Mouse (Mus musculus) CH12.LX (cell line): ENCODE data around the gene Rgl1. TPM values are rescaled to one million over a fixed set of nuclear protein-coding genes. Genes with fewer than 3 reads are reported as not detected.
A peak's percentile ranks its signal among the peaks of the same experiment; 100 is the strongest.

Experiments
- DNase-seq: peaks from one replicate; pipeline ENCODE4 v3.0.0-alpha.2; 2013; ENCODE audit errors: extremely low read depth
- H3K27ac ChIP-seq: 2 replicates; pipeline ENCODE4 v1.5.1; 2012; ENCODE audit warnings: low read depth, mild to moderate bottlenecking, control low read depth, moderate library complexity; ENCODE audit not compliant: insufficient read depth
- H3K27me3 ChIP-seq: replicated peaks from 2 replicates; pipeline ENCODE3; 2012; ENCODE audit warnings: inconsistent platforms
- H3K36me3 ChIP-seq, 2 experiments: replicated peaks in 1 of 2; 2 replicates each; pipeline versions ENCODE3 to v1.6.1; 2012; ENCODE audit warnings: inconsistent platforms in 1 of 2, low read length in 1 of 2, mild to moderate bottlenecking in 1 of 2, mixed read lengths in 1 of 2, moderate library complexity in 1 of 2; ENCODE audit not compliant: control insufficient read depth in 1 of 2, insufficient read depth in 1 of 2
- H3K4me1 ChIP-seq, 2 experiments: 2 replicates each; pipeline ENCODE4 v1.6.1; 2012; ENCODE audit warnings: inconsistent platforms in 1 of 2, moderate library complexity in 1 of 2; ENCODE audit not compliant: insufficient read depth in 2 of 2, control insufficient read depth in 1 of 2
- H3K4me2 ChIP-seq: 2 replicates; pipeline ENCODE4 v1.6.1; 2012; ENCODE audit warnings: low read depth, mild to moderate bottlenecking, control low read depth; ENCODE audit not compliant: poor library complexity, insufficient read depth, severe bottlenecking
- H3K4me3 ChIP-seq, 3 experiments: fragments of 150-350 bp in 1 of 3; sonication (generic) in 1 of 3; replicated peaks in 1 of 3; 2 replicates each; pipeline versions ENCODE3 to v1.5.1; 2011 to 2012; ENCODE audit warnings: low read depth in 2 of 3, low read length in 2 of 3, mild to moderate bottlenecking in 2 of 3, moderate library complexity in 2 of 3, control low read depth in 1 of 3, improper control_type of control experiment in 1 of 3, inconsistent platforms in 1 of 3, mixed read lengths in 1 of 3; ENCODE audit not compliant: poor library complexity in 1 of 3
- H3K79me2 ChIP-seq: replicated peaks from 2 replicates; pipeline ENCODE4 v1.6.1; 2012; ENCODE audit warnings: mild to moderate bottlenecking, moderate library complexity; ENCODE audit not compliant: control insufficient read depth, poor library complexity, insufficient read depth, severe bottlenecking; ENCODE audit errors: extremely low read depth
- H3K9ac ChIP-seq: 2 replicates; pipeline ENCODE4 v1.6.1; 2012; ENCODE audit warnings: low read depth, mild to moderate bottlenecking, control low read depth, moderate library complexity; ENCODE audit not compliant: insufficient read depth
- H3K9me3 ChIP-seq: replicated peaks from 2 replicates; pipeline ENCODE3; 2012; ENCODE audit warnings: low read length, inconsistent platforms, mixed read lengths
- BHLHE40 ChIP-seq: IDR thresholded peaks from 2 replicates; pipeline ENCODE4 v1.6.1; 2011; ENCODE audit warnings: mild to moderate bottlenecking, low read depth, low read length, improper control_type of control experiment
- CHD1 ChIP-seq: IDR thresholded peaks from 2 replicates; pipeline ENCODE4 v1.6.1; 2012; ENCODE audit warnings: low read depth, low read length, improper control_type of control experiment, inconsistent platforms
- CHD2 ChIP-seq: IDR thresholded peaks from 2 replicates; pipeline ENCODE4 v1.6.1; 2011; ENCODE audit warnings: low read length, improper control_type of control experiment
- CTCF ChIP-seq, 2 experiments: IDR thresholded peaks in 1 of 2; conservative IDR thresholded peaks in 1 of 2; 2 replicates each; pipeline ENCODE4 v1.5.1; 2011 to 2012; ENCODE audit warnings: low read depth in 2 of 2, low read length in 2 of 2, improper control_type of control experiment in 1 of 2, inconsistent platforms in 1 of 2, mild to moderate bottlenecking in 1 of 2, moderate library complexity in 1 of 2
- E2F4 ChIP-seq: IDR thresholded peaks from 2 replicates; pipeline ENCODE4 v1.6.1; 2011; ENCODE audit warnings: low read depth, low read length, improper control_type of control experiment; ENCODE audit not compliant: insufficient replicate concordance
- ELF1 ChIP-seq: IDR thresholded peaks from 2 replicates; pipeline ENCODE4 v1.6.1; 2014; ENCODE audit warnings: low read depth, mild to moderate bottlenecking, inconsistent platforms, low read length, improper control_type of control experiment
- EP300 ChIP-seq: IDR thresholded peaks from 2 replicates; pipeline ENCODE4 v1.6.1; 2011; ENCODE audit warnings: low read length, improper control_type of control experiment
- ETS1 ChIP-seq: conservative IDR thresholded peaks from 2 replicates; pipeline ENCODE4 v1.6.1; 2012; ENCODE audit warnings: low read depth, mild to moderate bottlenecking, inconsistent platforms, low read length, improper control_type of control experiment, moderate library complexity
- IRF4 ChIP-seq: IDR thresholded peaks from 2 replicates; pipeline ENCODE4 v1.6.1; 2014; ENCODE audit warnings: low read depth, mild to moderate bottlenecking, inconsistent platforms, low read length, improper control_type of control experiment
- JUND ChIP-seq: conservative IDR thresholded peaks from 2 replicates; pipeline ENCODE4 v1.6.1; 2011; ENCODE audit warnings: low read depth, low read length, improper control_type of control experiment
- MAFK ChIP-seq: IDR thresholded peaks from 2 replicates; pipeline ENCODE4 v1.6.1; 2011; ENCODE audit warnings: low read length, improper control_type of control experiment; ENCODE audit not compliant: insufficient replicate concordance
- MAX ChIP-seq: IDR thresholded peaks from 2 replicates; pipeline ENCODE4 v1.6.1; 2011; ENCODE audit warnings: low read length, improper control_type of control experiment
- MAZ ChIP-seq: IDR thresholded peaks from 2 replicates; pipeline ENCODE4 v1.6.1; 2012; ENCODE audit warnings: low read depth, mild to moderate bottlenecking, inconsistent platforms, low read length, improper control_type of control experiment, moderate library complexity
- MEF2A ChIP-seq: IDR thresholded peaks from 2 replicates; pipeline ENCODE4 v1.6.1; 2014; ENCODE audit warnings: low read depth, mild to moderate bottlenecking, inconsistent platforms, low read length, improper control_type of control experiment, borderline replicate concordance
- MXI1 ChIP-seq: IDR thresholded peaks from 2 replicates; pipeline ENCODE4 v1.6.1; 2011; ENCODE audit warnings: mild to moderate bottlenecking, low read depth, low read length, improper control_type of control experiment
- NELFE ChIP-seq: IDR thresholded peaks from 2 replicates; pipeline ENCODE4 v1.6.1; 2011; ENCODE audit warnings: low read depth, low read length, improper control_type of control experiment
- NRF1 ChIP-seq: IDR thresholded peaks from 2 replicates; pipeline ENCODE4 v1.6.1; 2014; ENCODE audit warnings: low read depth, mild to moderate bottlenecking, inconsistent platforms, low read length, improper control_type of control experiment, moderate library complexity
- PAX5 ChIP-seq: IDR thresholded peaks from 2 replicates; pipeline ENCODE4 v1.6.1; 2012; ENCODE audit warnings: low read length, inconsistent platforms, mixed read lengths
- POLR2A ChIP-seq: IDR thresholded peaks from 2 replicates; pipeline ENCODE4 v1.6.1; 2011; ENCODE audit warnings: low read depth, mild to moderate bottlenecking, improper control_type of control experiment, low read length
- RAD21 ChIP-seq: IDR thresholded peaks from 2 replicates; pipeline ENCODE4 v1.6.1; 2011; ENCODE audit warnings: low read depth, mild to moderate bottlenecking, low read length, improper control_type of control experiment, moderate library complexity
- RCOR1 ChIP-seq: conservative IDR thresholded peaks from 2 replicates; pipeline ENCODE4 v1.6.1; 2012; ENCODE audit warnings: low read depth, mild to moderate bottlenecking, inconsistent platforms, low read length, improper control_type of control experiment
- SIN3A ChIP-seq: IDR thresholded peaks from 2 replicates; pipeline ENCODE4 v1.6.1; 2012; ENCODE audit warnings: low read length, improper control_type of control experiment, inconsistent platforms
- SMC3 ChIP-seq: IDR thresholded peaks from 2 replicates; pipeline ENCODE4 v1.6.1; 2011; ENCODE audit warnings: low read depth, low read length, improper control_type of control experiment
- TBP ChIP-seq: conservative IDR thresholded peaks from 2 replicates; pipeline ENCODE4 v1.6.1; 2011; ENCODE audit warnings: low read depth, low read length, improper control_type of control experiment
- TCF12 ChIP-seq: IDR thresholded peaks from 2 replicates; pipeline ENCODE4 v1.6.1; 2014; ENCODE audit warnings: low read depth, mild to moderate bottlenecking, inconsistent platforms, low read length, improper control_type of control experiment
- UBTF ChIP-seq: IDR thresholded peaks from 2 replicates; pipeline ENCODE4 v1.6.1; 2012; ENCODE audit warnings: low read depth, mild to moderate bottlenecking, inconsistent platforms, low read length, improper control_type of control experiment, moderate library complexity
- USF1 ChIP-seq: IDR thresholded peaks from 2 replicates; pipeline ENCODE4 v1.6.1; 2014; ENCODE audit warnings: low read depth, mild to moderate bottlenecking, inconsistent platforms, low read length, improper control_type of control experiment
- USF2 ChIP-seq: conservative IDR thresholded peaks from 2 replicates; pipeline ENCODE4 v1.6.1; 2011; ENCODE audit warnings: low read depth, low read length, improper control_type of control experiment
- ZC3H11A ChIP-seq: IDR thresholded peaks from 2 replicates; pipeline ENCODE4 v1.6.1; 2012; ENCODE audit warnings: low read depth, mild to moderate bottlenecking, inconsistent platforms, low read length, improper control_type of control experiment
- ZKSCAN1 ChIP-seq: IDR thresholded peaks from 2 replicates; pipeline ENCODE4 v1.6.1; 2012; ENCODE audit warnings: low read depth, inconsistent platforms, low read length, improper control_type of control experiment, borderline replicate concordance
- dilution Hi-C: fragments of 300-500 bp; cut with MboI; formaldehyde crosslinking; loops from 2 replicates; pipeline ENCODE4 v1.14.3; 2020; ENCODE audit warnings: low sequenced_read_pairs; ENCODE audit not compliant: extremely low pct_unique_long_range_greater_than_20kb, extremely low pct_ligation_motif_present
- in situ Hi-C: fragments of 300-500 bp; cut with MboI; formaldehyde crosslinking; loops from 3 replicates; pipeline ENCODE4 v1.14.3; 2019; ENCODE audit warnings: low sequenced_read_pairs, low pct_ligation_motif_present, low pct_unique_long_range_greater_than_20kb, mixed read lengths
- polyA plus RNA-seq: library from polyadenylated mRNA; unstranded; fragments of >175 nt; gene quantifications from 2 replicates; pipeline ENCODE4 v1.2.1, GENCODE M21; 2012; ENCODE audit warnings: low read depth; ENCODE audit not compliant: insufficient read length
- total RNA-seq, 2 experiments: library from RNA; depleted of rRNA; stranded (reverse); fragments of 300-350 nt in 1 of 2; fragments of >200 nt in 1 of 2; gene quantifications; 2 replicates each; pipeline ENCODE4 v1.2.3; 2012 to 2014

Gene Rgl1
- total and polyA plus RNA-seq, 3 experiments: 0.25 to 1.7 (median 0.74) TPM

DNA sequence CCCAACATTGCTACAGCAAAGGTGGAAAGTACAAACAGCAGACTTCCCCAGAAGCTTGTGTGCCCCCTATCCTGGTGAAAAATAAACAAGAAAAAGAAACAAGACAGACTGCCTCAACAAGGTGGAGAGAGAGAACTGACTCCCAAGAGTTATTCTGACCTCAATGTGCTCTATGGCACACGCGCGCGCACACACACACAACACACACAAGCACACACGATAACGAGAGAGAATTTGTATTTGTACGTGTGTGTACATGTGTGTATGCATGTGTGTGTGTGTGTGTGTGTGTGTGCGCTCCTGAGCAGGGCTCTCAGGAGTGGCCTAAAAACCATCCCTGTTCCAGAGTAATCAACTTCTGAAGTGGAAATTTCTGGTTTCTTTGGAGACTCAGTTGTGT is 18.5 kb upstream of the Rgl1 start:
- dilution Hi-C loops: no loop called here
- H3K27me3 ChIP-seq: no peaks in the 10 kb centered on the region
- TF ChIP-seq NRF1: no peak
- TF ChIP-seq JUND: no peak
- no peak for TF ChIP-seq E2F4
- TF ChIP-seq MAFK: no peak
- no peak for TF ChIP-seq RCOR1
- TF ChIP-seq CHD2: no peak
- no peak for TF ChIP-seq TBP
- TF ChIP-seq MAZ: no peak
- no peak for TF ChIP-seq ETS1
- no peak for TF ChIP-seq MEF2A
- TF ChIP-seq NELFE: no peak
- no peak for TF ChIP-seq POLR2A
- no peak for TF ChIP-seq CHD1
- no peak for TF ChIP-seq PAX5
- TF ChIP-seq ZC3H11A: no peak
- TF ChIP-seq EP300: no peak
- TF ChIP-seq UBTF: no peak
- no peak for TF ChIP-seq MAX
- no peak for TF ChIP-seq ZKSCAN1
- TF ChIP-seq IRF4: no peak

GRCm38 (mm10) chr1:152779071-152779737 is 13.1 kb upstream of the Rgl1 start:
- TF ChIP-seq IRF4 (peak; percentile 45; the same call in 1 of the 2 replicates), RAD21 (peak; percentile 84), ELF1 (peak; percentile 54), E2F4 (no peak), SMC3 (peak; percentile 81), USF1 (no peak), USF2 (no peak), MXI1 (no peak), ZC3H11A (peak; percentile 18; the same call in 1 of the 2 replicates), CTCF (conservative IDR thresholded peaks at IDR 0.05 in 1 of 2, IDR thresholded peaks at IDR 0.05 in 1 of 2; ENCODE audit: low read depth in 2 of 2, low read length in 2 of 2) (peak; percentile 60 to 91), MAZ (no peak), TCF12 (0 out of 2 replicates have a peak, but pooled peaks have one; percentile 36), BHLHE40 (0 out of 2 replicates have a peak, but pooled peaks have one; percentile 10), SIN3A (0 out of 2 replicates have a peak, but pooled peaks have one; percentile 36)
- TF ChIP-seq, all 38 proteins: peak for 9
- H3K79me2 ChIP-seq: no peaks in the 10 kb centered on the region
- dilution Hi-C loops (no loop called here), in situ Hi-C loops (loop anchor here (25.0 kb wide), 1 partner anchor 608 kb away; no protein-coding TSS in a partner anchor)
- H3K27me3 ChIP-seq: no peaks in the 10 kb centered on the region
- H3K4me2 ChIP-seq: peak overlapping the region; percentile 47
- peak overlapping the region; percentile 36; the same call in 1 of the 2 replicates for H3K9ac ChIP-seq
- H3K4me1 ChIP-seq: no peaks in the 10 kb centered on the region
- no peak overlapping the region for H3K27ac ChIP-seq
- peak; percentile 69 for DNase-seq
- peaks cover 20% of the 10 kb centered on the region in 2 experiments for H3K36me3 ChIP-seq
- no peaks in the 10 kb centered on the region for H3K9me3 ChIP-seq
- H3K4me3 ChIP-seq: peak overlapping the region in 1 of 3 experiments; percentile 19

More for the DNA sequence above, 18.5 kb upstream of the Rgl1 start:
- no peak overlapping the region for H3K4me2 ChIP-seq
- no peaks in the 10 kb centered on the region for H3K36me3 ChIP-seq
- no peaks in the 10 kb centered on the region for H3K79me2 ChIP-seq
- DNase-seq: no peak
- H3K27ac ChIP-seq: no peak overlapping the region
- H3K4me1 ChIP-seq: no peaks in the 10 kb centered on the region
- H3K9me3 ChIP-seq: no peaks in the 10 kb centered on the region
- in situ Hi-C loops: loop anchor here (25.0 kb wide), 1 partner anchor 603 kb away; no protein-coding TSS in a partner anchor
- H3K4me3 ChIP-seq: no peak overlapping the region
- no peak overlapping the region for H3K9ac ChIP-seq
